Mouse (Mus musculus) limb, embryonic 10.5 days (tissue): ENCODE data around the gene Trappc1. TPM values are rescaled to one million over a fixed set of nuclear protein-coding genes. Genes with fewer than 3 reads are reported as not detected.
A peak's percentile ranks its signal among the peaks of the same experiment; 100 is the strongest.

ENCODE experiments used
- DNase-seq: peaks from one replicate; pipeline ENCODE4 v3.0.0-alpha.2; 2017; ENCODE audit warnings: low spot score
- H3K27ac ChIP-seq: fragments of 300-500 bp; sonication (generic); 2 replicates; pipeline ENCODE4 v1.5.1; 2016; ENCODE audit warnings: mild to moderate bottlenecking
- H3K27me3 ChIP-seq: fragments of 300-500 bp; sonication (generic); 2 replicates; pipeline ENCODE4 v1.6.1; 2016; ENCODE audit warnings: low read depth, mild to moderate bottlenecking; ENCODE audit not compliant: poor library complexity, severe bottlenecking
- H3K36me3 ChIP-seq: fragments of 300-500 bp; sonication (generic); 2 replicates; pipeline ENCODE4 v1.6.1; 2016; ENCODE audit warnings: mild to moderate bottlenecking, moderate library complexity
- H3K4me1 ChIP-seq: fragments of 300-500 bp; sonication (generic); 2 replicates; pipeline ENCODE4 v1.6.1; 2016
- H3K4me3 ChIP-seq: fragments of 300-500 bp; sonication (generic); 2 replicates; pipeline ENCODE4 v1.5.1; 2016; ENCODE audit warnings: mild to moderate bottlenecking, moderate library complexity
- H3K9me3 ChIP-seq: fragments of 300-500 bp; sonication (generic); replicated peaks from 2 replicates; pipeline ENCODE4 v1.6.1; 2016; ENCODE audit warnings: mild to moderate bottlenecking
- WGBS: fragments of 180-500 bp; shearing (Covaris S2); methylation state at CpG from one replicate; pipeline ENCODE4 v1.1.7; 2016; 5-methylcytosine and 5-hydroxymethylcytosine counted together
- polyA plus RNA-seq: library from polyadenylated mRNA; unstranded; fragments of >200 nt; fragmentation: Nextera tagmentation; extraction: Ambion mirVana; gene quantifications from 2 replicates; pipeline ENCODE4 v1.2.1, GENCODE M21; 2016

The Trappc1 gene
- polyA plus RNA-seq, 1 experiment from 2014 or later, result 144 TPM

- Histone ChIP-seq H3K9me3 (no peaks in the 10 kb centered on the region), H3K4me1 (peaks cover 70% of the 10 kb centered on the region), H3K27ac (peak overlapping the region; percentile 100), H3K27me3 (no peaks in the 10 kb centered on the region), H3K4me3 (peak overlapping the region; percentile 98), H3K36me3 (peaks cover 36% of the 10 kb centered on the region)
- under 1% methylated on average over 22 of the region's 22 CpGs for WGBS
- peak; percentile 58 for DNase-seq
Measured at GRCm38 (mm10) chr11:69366855-69367615, 43.3 kb downstream of the Trappc1 start.

GRCm38 (mm10) chr11:69367616-69368355, 44.0 kb downstream of the Trappc1 start:
- peaks cover 37% of the 10 kb centered on the region for H3K36me3 ChIP-seq
- no peaks in the 10 kb centered on the region for H3K27me3 ChIP-seq
- 2% methylated on average over 22 of the region's 22 CpGs for WGBS
- peak overlapping the region; percentile 98 for H3K4me3 ChIP-seq
- DNase-seq, result peak; percentile 78
- H3K9me3 ChIP-seq, result no peaks in the 10 kb centered on the region
- H3K27ac ChIP-seq, result peak overlapping the region; percentile 100
- H3K4me1 ChIP-seq, result peaks cover 73% of the 10 kb centered on the region

GRCm38 (mm10) chr11:69368356-69369214, 44.8 kb downstream of the Trappc1 start:
- H3K27ac ChIP-seq, result peak overlapping the region; percentile 100
- H3K4me3 ChIP-seq, result peak overlapping the region; percentile 98
- H3K27me3 ChIP-seq, result no peaks in the 10 kb centered on the region
- peaks cover 37% of the 10 kb centered on the region for H3K36me3 ChIP-seq
- H3K4me1 ChIP-seq, result peaks cover 73% of the 10 kb centered on the region
- under 1% methylated on average over 98 of the region's 106 CpGs for WGBS
- peak; percentile 80 for DNase-seq
- H3K9me3 ChIP-seq, result no peaks in the 10 kb centered on the region

- Histone ChIP-seq H3K36me3 (peaks cover 37% of the 10 kb centered on the region), H3K9me3 (no peaks in the 10 kb centered on the region), H3K27ac (peak within 1 kb of the TSS; percentile 100), H3K27me3 (no peaks in the 10 kb centered on the region), H3K4me1 (peaks cover 68% of the 10 kb centered on the region), H3K4me3 (peak within 1 kb of the TSS; percentile 98)
- DNase-seq, result no peak
- WGBS, result 10% methylated on average over 13 of the region's 34 CpGs
Measured at GRCm38 (mm10) chr11:69369215-69369989, 45.6 kb downstream of the Trappc1 start, which contains the start of gene Chd3. Gene Chd3, minus strand, starts transcription at chr11:69369406.

- DNase-seq, result no peak
- no peaks in the 10 kb centered on the region for H3K27me3 ChIP-seq
- no peaks in the 10 kb centered on the region for H3K9me3 ChIP-seq
- H3K36me3 ChIP-seq, result peaks cover 41% of the 10 kb centered on the region
- peaks cover 60% of the 10 kb centered on the region for H3K4me1 ChIP-seq
- peak overlapping the region; percentile 100 for H3K27ac ChIP-seq
- WGBS, result 54% methylated on average over 2 of the region's 2 CpGs
- peak overlapping the region; percentile 98 for H3K4me3 ChIP-seq
Measured at GRCm38 (mm10) chr11:69369990-69370816, 46.4 kb downstream of the Trappc1 start.

GRCm38 (mm10) chr11:69370817-69371215, 47.0 kb downstream of the Trappc1 start:
- Histone ChIP-seq H3K4me1 (peaks cover 54% of the 10 kb centered on the region), H3K36me3 (peaks cover 45% of the 10 kb centered on the region), H3K27ac (peak overlapping the region; percentile 32; the same call in 1 of the 2 replicates), H3K9me3 (no peaks in the 10 kb centered on the region), H3K27me3 (no peaks in the 10 kb centered on the region), H3K4me3 (peak overlapping the region; percentile 20; the same call in 1 of the 2 replicates)
- 34% methylated on average over 9 of the region's 9 CpGs for WGBS
- DNase-seq, result no peak

- peak overlapping the region; percentile 13; the same call in 1 of the 2 replicates for H3K4me3 ChIP-seq
- peaks cover 51% of the 10 kb centered on the region for H3K36me3 ChIP-seq
- no peaks in the 10 kb centered on the region for H3K27me3 ChIP-seq
- no peaks in the 10 kb centered on the region for H3K9me3 ChIP-seq
- peaks cover 46% of the 10 kb centered on the region for H3K4me1 ChIP-seq
- no peak for DNase-seq
- 52% methylated on average over 12 of the region's 12 CpGs for WGBS
- H3K27ac ChIP-seq, result peak overlapping the region; percentile 32
Measured at GRCm38 (mm10) chr11:69371601-69372000, 47.8 kb downstream of the Trappc1 start.

- no peak for DNase-seq
- Histone ChIP-seq H3K9me3 (no peaks in the 10 kb centered on the region), H3K27ac (peak overlapping the region; percentile 32; the same call in 1 of the 2 replicates), H3K36me3 (peaks cover 57% of the 10 kb centered on the region), H3K4me1 (peaks cover 41% of the 10 kb centered on the region), H3K27me3 (no peaks in the 10 kb centered on the region), H3K4me3 (peak overlapping the region; percentile 13; the same call in 1 of the 2 replicates)
- WGBS, result 56% methylated on average over 12 of the region's 12 CpGs
Measured at GRCm38 (mm10) chr11:69372056-69372779, 48.4 kb downstream of the Trappc1 start.

GRCm38 (mm10) chr11:69372780-69373170, 49.0 kb downstream of the Trappc1 start:
- Histone ChIP-seq H3K36me3 (peaks cover 63% of the 10 kb centered on the region), H3K27me3 (no peaks in the 10 kb centered on the region), H3K4me1 (peaks cover 35% of the 10 kb centered on the region), H3K9me3 (no peaks in the 10 kb centered on the region), H3K27ac (no peak overlapping the region), H3K4me3 (no peak overlapping the region)
- WGBS, result 65% methylated on average over 3 of the region's 3 CpGs
- no peak for DNase-seq

- peaks cover 68% of the 10 kb centered on the region for H3K36me3 ChIP-seq
- DNase-seq, result no peak
- 90% methylated on average over 16 of the region's 16 CpGs for WGBS
- peaks cover 29% of the 10 kb centered on the region for H3K4me1 ChIP-seq
- no peaks in the 10 kb centered on the region for H3K9me3 ChIP-seq
- H3K27ac ChIP-seq, result no peak overlapping the region; the same call in 1 of the 2 replicates
- H3K4me3 ChIP-seq, result no peak overlapping the region
- no peaks in the 10 kb centered on the region for H3K27me3 ChIP-seq
Measured at GRCm38 (mm10) chr11:69373223-69373965, 49.6 kb downstream of the Trappc1 start.
